Mouse (Mus musculus) heart, embryonic 15.5 days (tissue): ENCODE data around the gene Psma7. TPM values are rescaled to one million over a fixed set of nuclear protein-coding genes. Genes with fewer than 3 reads are reported as not detected.

Source experiments
- ATAC-seq: fragments of 200-750 bp; cut with Nextera tagmentation; replicated peaks from 2 replicates; pipeline ENCODE4 v1.8.0; 2017; ENCODE audit warnings: low read depth, moderate TSS enrichment; ENCODE audit not compliant: insufficient number of reproducible peaks, insufficient read depth, low FRiP score
- H3K27ac ChIP-seq: fragments of 300-500 bp; sonication (generic); 2 replicates; pipeline ENCODE4 v1.5.1; 2015; ENCODE audit warnings: mild to moderate bottlenecking, inconsistent platforms
- H3K27me3 ChIP-seq: fragments of 300-500 bp; sonication (generic); 2 replicates; pipeline ENCODE4 v1.6.1; 2015; ENCODE audit warnings: inconsistent platforms
- H3K36me3 ChIP-seq: fragments of 300-500 bp; sonication (generic); 2 replicates; pipeline ENCODE4 v1.6.1; 2015; ENCODE audit warnings: mild to moderate bottlenecking, inconsistent platforms
- H3K4me1 ChIP-seq: fragments of 300-500 bp; sonication (generic); replicated peaks from 2 replicates; pipeline ENCODE4 v1.6.1; 2015; ENCODE audit warnings: inconsistent platforms
- H3K4me2 ChIP-seq: fragments of 300-500 bp; sonication (generic); 2 replicates; pipeline ENCODE4 v1.6.1; 2015; ENCODE audit warnings: inconsistent platforms, mild to moderate bottlenecking, moderate library complexity
- H3K4me3 ChIP-seq: fragments of 300-500 bp; sonication (generic); 2 replicates; pipeline ENCODE4 v1.5.1; 2015; ENCODE audit warnings: mild to moderate bottlenecking, inconsistent platforms
- H3K9ac ChIP-seq: fragments of 300-500 bp; sonication (generic); 2 replicates; pipeline ENCODE4 v1.6.1; 2015; ENCODE audit warnings: mild to moderate bottlenecking, inconsistent platforms
- H3K9me3 ChIP-seq: fragments of 300-500 bp; sonication (generic); replicated peaks from 2 replicates; pipeline ENCODE4 v1.6.1; 2016; ENCODE audit warnings: inconsistent platforms
- WGBS: fragments of 180-500 bp; shearing (Covaris S2); methylation state at CpG from one replicate; pipeline ENCODE4 v1.1.7; 2015; ENCODE audit warnings: mixed read lengths; 5-methylcytosine and 5-hydroxymethylcytosine counted together
- polyA plus RNA-seq: library from polyadenylated mRNA; unstranded; fragments of >200 nt; fragmentation: Nextera tagmentation; extraction: Ambion mirVana; gene quantifications from 2 replicates; pipeline ENCODE4 v1.2.1, GENCODE M21; 2015

Gene Psma7
- polyA plus RNA-seq, 1 experiment from 2014 or later, result 347 TPM

- peak; percentile 94 for ATAC-seq
- Histone ChIP-seq H3K4me3 (peak within 1 kb of the TSS; percentile 82), H3K9me3 (no peaks in the 10 kb centered on the region), H3K9ac (peak within 1 kb of the TSS; percentile 91), H3K36me3 (peaks cover 8% of the 10 kb centered on the region), H3K4me1 (peaks cover 38% of the 10 kb centered on the region), H3K4me2 (peak within 1 kb of the TSS; percentile 72), H3K27ac (peak within 1 kb of the TSS; percentile 91), H3K27me3 (peaks cover 8% of the 10 kb centered on the region; the same call in 1 of the 2 replicates)
- WGBS, result under 1% methylated on average over 78 of the region's 80 CpGs
These were observed 17.7 kb downstream of the Psma7 start, which contains the start of gene Lsm14b for GRCm38 (mm10) chr2:180024401-180025098. Lsm14b (plus strand) TSS chr2:180024987.

- Histone ChIP-seq H3K9me3 (no peaks in the 10 kb centered on the region), H3K36me3 (no peaks in the 10 kb centered on the region), H3K4me1 (peaks cover 31% of the 10 kb centered on the region), H3K27ac (no peak overlapping the region), H3K4me2 (no peak overlapping the region), H3K9ac (no peak overlapping the region), H3K4me3 (no peak overlapping the region), H3K27me3 (peaks cover 8% of the 10 kb centered on the region; the same call in 1 of the 2 replicates)
- 50% methylated on average over 6 of the region's 6 CpGs for whole genome bisulfite sequencing
- ATAC-seq, result no peak
These were observed 19.5 kb downstream of the Psma7 start for GRCm38 (mm10) chr2:180022751-180023150.

- no peak overlapping the region for H3K9ac ChIP-seq
- no peaks in the 10 kb centered on the region for H3K9me3 ChIP-seq
- WGBS, result 67% methylated on average over 8 of the region's 8 CpGs
- H3K27ac ChIP-seq, result no peak overlapping the region
- no peaks in the 10 kb centered on the region for H3K36me3 ChIP-seq
- H3K27me3 ChIP-seq, result peaks cover 8% of the 10 kb centered on the region; the same call in 1 of the 2 replicates
- H3K4me1 ChIP-seq, result peaks cover 12% of the 10 kb centered on the region
- no peak overlapping the region for H3K4me2 ChIP-seq
- H3K4me3 ChIP-seq, result no peak overlapping the region
- no peak for ATAC-seq
These were observed 21.3 kb downstream of the Psma7 start for GRCm38 (mm10) chr2:180020919-180021318.

- H3K27ac ChIP-seq, result no peak overlapping the region
- no peaks in the 10 kb centered on the region for H3K9me3 ChIP-seq
- no peaks in the 10 kb centered on the region for H3K36me3 ChIP-seq
- WGBS, result 60% methylated on average over 7 of the region's 7 CpGs
- no peak for ATAC-seq
- no peak overlapping the region for H3K4me2 ChIP-seq
- H3K4me3 ChIP-seq, result no peak overlapping the region
- peaks cover 9% of the 10 kb centered on the region; the same call in 1 of the 2 replicates for H3K4me1 ChIP-seq
- no peak overlapping the region for H3K9ac ChIP-seq
- peaks cover 8% of the 10 kb centered on the region; the same call in 1 of the 2 replicates for H3K27me3 ChIP-seq
These were observed 22.1 kb downstream of the Psma7 start for GRCm38 (mm10) chr2:180020091-180020661.

- H3K27me3 ChIP-seq, result peaks cover 8% of the 10 kb centered on the region; the same call in 1 of the 2 replicates
- H3K27ac ChIP-seq, result no peak overlapping the region
- H3K9ac ChIP-seq, result no peak overlapping the region
- WGBS, result 68% methylated on average over 9 of the region's 9 CpGs
- H3K36me3 ChIP-seq, result no peaks in the 10 kb centered on the region
- no peaks in the 10 kb centered on the region for H3K9me3 ChIP-seq
- peaks cover 6% of the 10 kb centered on the region; the same call in 1 of the 2 replicates for H3K4me1 ChIP-seq
- H3K4me3 ChIP-seq, result no peak overlapping the region
- ATAC-seq, result no peak
- H3K4me2 ChIP-seq, result no peak overlapping the region
These were observed 23.7 kb downstream of the Psma7 start for GRCm38 (mm10) chr2:180018573-180018972.

GRCm38 (mm10) chr2:180017632-180018031 lies 24.6 kb downstream of the Psma7 start:
- no peaks in the 10 kb centered on the region for H3K9me3 ChIP-seq
- H3K4me2 ChIP-seq, result no peak overlapping the region
- H3K9ac ChIP-seq, result no peak overlapping the region
- H3K27ac ChIP-seq, result 0 out of 2 replicates have a peak overlapping the region, but pooled peaks have one; percentile 9
- 54% methylated on average over 4 of the region's 4 CpGs for WGBS
- H3K36me3 ChIP-seq, result no peaks in the 10 kb centered on the region
- no peak overlapping the region for H3K4me3 ChIP-seq
- H3K4me1 ChIP-seq, result peaks cover 2% of the 10 kb centered on the region; the same call in 1 of the 2 replicates
- peaks cover 8% of the 10 kb centered on the region; the same call in 1 of the 2 replicates for H3K27me3 ChIP-seq
- ATAC-seq, result no peak

- no peak overlapping the region for H3K4me2 ChIP-seq
- no peaks in the 10 kb centered on the region for H3K9me3 ChIP-seq
- 86% methylated on average over 7 of the region's 7 CpGs for WGBS
- no peak overlapping the region for H3K27ac ChIP-seq
- H3K27me3 ChIP-seq, result no peaks in the 10 kb centered on the region
- no peak overlapping the region for H3K4me3 ChIP-seq
- H3K9ac ChIP-seq, result no peak overlapping the region
- ATAC-seq, result no peak
- H3K36me3 ChIP-seq, result no peaks in the 10 kb centered on the region
- H3K4me1 ChIP-seq, result no peaks in the 10 kb centered on the region
These were observed 28.5 kb downstream of the Psma7 start for GRCm38 (mm10) chr2:180013686-180014085.

GRCm38 (mm10) chr2:180011370-180011769 lies 30.9 kb downstream of the Psma7 start:
- Histone ChIP-seq H3K4me1 (no peaks in the 10 kb centered on the region), H3K27me3 (no peaks in the 10 kb centered on the region; the same call in 1 of the 2 replicates), H3K4me3 (no peak overlapping the region), H3K9ac (no peak overlapping the region), H3K36me3 (no peaks in the 10 kb centered on the region), H3K9me3 (no peaks in the 10 kb centered on the region), H3K27ac (no peak overlapping the region), H3K4me2 (no peak overlapping the region)
- ATAC-seq, result no peak
- WGBS, result 78% methylated on average over 6 of the region's 6 CpGs

- Histone ChIP-seq H3K4me2 (no peak overlapping the region), H3K27ac (no peak overlapping the region), H3K4me3 (no peak overlapping the region), H3K27me3 (no peaks in the 10 kb centered on the region; the same call in 1 of the 2 replicates), H3K36me3 (no peaks in the 10 kb centered on the region), H3K9me3 (no peaks in the 10 kb centered on the region), H3K9ac (no peak overlapping the region), H3K4me1 (no peaks in the 10 kb centered on the region)
- no peak for ATAC-seq
- 90% methylated on average over 7 of the region's 7 CpGs for WGBS
These were observed 31.5 kb downstream of the Psma7 start for GRCm38 (mm10) chr2:180010686-180011085.

GRCm38 (mm10) chr2:180006352-180007017 lies 35.7 kb downstream of the Psma7 start:
- Histone ChIP-seq H3K36me3 (no peaks in the 10 kb centered on the region), H3K9ac (no peak overlapping the region), H3K4me1 (no peaks in the 10 kb centered on the region), H3K4me3 (no peak overlapping the region), H3K4me2 (no peak overlapping the region), H3K27me3 (no peaks in the 10 kb centered on the region; the same call in 1 of the 2 replicates), H3K27ac (no peak overlapping the region), H3K9me3 (no peaks in the 10 kb centered on the region)
- WGBS, result 33% methylated on average over 9 of the region's 9 CpGs
- ATAC-seq, result no peak

GRCm38 (mm10) chr2:180005656-180006351 lies 36.4 kb downstream of the Psma7 start:
- Histone ChIP-seq H3K9ac (no peak overlapping the region), H3K4me1 (no peaks in the 10 kb centered on the region), H3K4me2 (no peak overlapping the region), H3K27me3 (no peaks in the 10 kb centered on the region; the same call in 1 of the 2 replicates), H3K27ac (no peak overlapping the region), H3K36me3 (no peaks in the 10 kb centered on the region), H3K4me3 (no peak overlapping the region), H3K9me3 (no peaks in the 10 kb centered on the region)
- ATAC-seq, result no peak
- WGBS, result 50% methylated on average over 5 of the region's 5 CpGs
